Mouse (Mus musculus): ENCODE measurements around the gene Abtb1.
A peak's percentile ranks its signal among the peaks of the same experiment; 100 is the strongest.

The Abtb1 gene

GRCm38 (mm10) chr6:88854509-88854908 lies 12.7 kb upstream of the Abtb1 start:
- DNase-seq (ENCODE audit: low spot score): no peak

DNA sequence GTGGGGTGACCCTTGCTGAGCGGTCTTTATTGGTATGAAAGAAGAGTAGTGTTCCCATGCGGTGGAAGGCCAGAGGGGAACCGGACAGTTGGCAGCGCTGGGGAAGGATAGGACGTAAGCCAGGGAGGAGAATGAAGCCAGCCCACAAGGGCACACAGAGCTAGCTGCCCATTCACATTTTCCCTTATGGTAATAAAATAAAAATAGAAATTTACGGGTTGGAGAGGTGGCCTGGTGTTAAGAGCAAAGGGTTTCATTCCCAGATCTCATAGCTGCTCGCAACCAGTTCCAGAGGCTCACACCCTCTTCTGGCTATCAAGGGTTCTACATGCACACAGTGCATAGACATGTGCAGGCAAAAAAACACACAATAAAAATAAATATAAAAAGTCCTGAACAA lies 8.2 kb upstream of the Abtb1 start:
- no peak for DNase-seq (ENCODE audit: low spot score)

- DNase-seq (ENCODE audit: low spot score): no peak
Measured at GRCm38 (mm10) chr6:88849270-88849669, 7.5 kb upstream of the Abtb1 start.

- DNase-seq (ENCODE audit: low spot score): no peak
Measured at GRCm38 (mm10) chr6:88847571-88847970, 5.8 kb upstream of the Abtb1 start.

DNA sequence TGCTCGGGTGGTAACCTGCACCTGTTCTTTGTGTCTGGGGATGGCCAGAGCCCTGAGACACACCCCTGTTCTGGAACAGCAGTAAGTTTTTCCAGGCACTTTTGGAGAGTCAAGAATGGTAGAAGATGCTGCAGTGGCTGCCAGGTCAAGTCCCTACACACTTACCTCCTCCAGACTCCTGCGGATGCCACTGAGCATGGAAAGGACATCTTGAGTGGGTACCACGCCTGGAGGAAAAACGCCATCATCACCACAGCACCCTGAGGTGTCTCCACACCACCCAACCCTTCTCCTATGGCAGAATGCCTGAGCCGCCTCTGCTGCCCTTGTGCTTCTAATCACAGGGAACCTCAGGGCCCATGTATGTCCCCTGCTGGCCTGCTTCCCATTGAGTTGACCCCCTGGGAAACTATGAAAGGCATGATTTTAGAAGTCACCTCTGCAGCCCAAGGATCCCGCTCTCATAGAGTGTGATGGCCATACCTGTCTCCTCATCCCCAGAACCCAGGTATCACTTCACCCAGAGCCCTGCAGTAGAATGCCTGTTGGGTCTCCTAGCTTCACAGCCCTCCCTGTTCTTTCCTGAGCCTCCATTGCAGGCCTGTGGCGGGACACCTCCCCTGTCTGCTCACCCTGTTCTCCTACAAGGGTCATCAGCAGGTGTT lies 3.2 kb upstream of the Abtb1 start:
- no peak for DNase-seq (ENCODE audit: low spot score)

GRCm38 (mm10) chr6:88843781-88844725 lies 2.3 kb upstream of the Abtb1 start:
- no peak for DNase-seq (ENCODE audit: low spot score)

- no peak for DNase-seq (ENCODE audit: low spot score)
Measured at GRCm38 (mm10) chr6:88843241-88843640, 1.5 kb upstream of the Abtb1 start.

- no peak for DNase-seq (ENCODE audit: low spot score)
Measured at GRCm38 (mm10) chr6:88842731-88843151, 957 bp upstream of the Abtb1 start.

DNA sequence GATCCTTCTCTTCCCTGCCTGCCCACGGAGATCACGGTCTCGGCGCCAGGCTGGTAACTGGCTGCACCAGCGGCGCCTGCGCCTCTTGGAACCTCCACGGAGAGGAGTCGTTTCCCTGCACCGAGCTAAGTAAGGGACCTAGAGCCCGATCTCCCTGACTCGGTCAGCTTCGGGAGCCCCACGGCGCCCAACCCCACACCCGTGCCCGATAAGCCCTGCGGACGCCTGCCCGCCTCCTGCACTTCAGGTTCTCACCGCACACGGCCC lies 337 bp downstream of the Abtb1 start:
- no peak for DNase-seq (ENCODE audit: low spot score)

DNA sequence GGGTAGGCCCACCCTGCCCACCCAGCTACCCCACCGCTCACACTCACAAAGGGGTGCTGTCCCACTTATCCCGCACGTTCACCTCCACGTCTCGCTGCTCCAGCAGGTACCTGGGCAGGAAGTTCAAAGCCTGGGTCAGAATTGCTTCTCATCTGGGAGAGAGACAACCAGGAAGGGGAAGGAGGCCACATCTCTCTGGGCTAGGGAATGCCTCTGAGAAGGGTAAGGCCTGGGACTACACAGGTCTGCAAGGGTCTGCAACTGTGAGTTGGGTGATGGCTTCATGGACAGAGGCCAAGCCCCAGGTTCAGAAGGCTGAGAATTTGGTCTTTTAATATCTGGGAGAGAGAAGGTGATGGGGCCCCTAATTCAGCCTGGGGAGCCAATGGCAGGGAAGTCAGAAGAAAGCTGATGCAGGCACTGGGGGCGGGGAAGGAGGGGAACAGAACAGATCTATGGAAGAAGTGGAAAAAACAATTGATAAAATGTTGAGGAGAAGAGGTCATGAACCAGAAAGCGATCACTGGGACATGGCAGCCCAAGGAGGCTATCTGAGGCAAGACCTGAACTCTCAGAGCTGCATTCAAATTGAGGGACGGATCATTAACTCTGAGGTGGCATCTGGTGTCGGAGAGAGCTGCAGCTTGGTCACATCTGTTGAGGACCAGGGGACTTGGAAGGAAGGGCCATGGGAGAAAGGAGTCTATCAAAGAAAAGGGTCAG lies 832 bp downstream of the Abtb1 start:
- DNase-seq (ENCODE audit: low spot score): no peak

DNA sequence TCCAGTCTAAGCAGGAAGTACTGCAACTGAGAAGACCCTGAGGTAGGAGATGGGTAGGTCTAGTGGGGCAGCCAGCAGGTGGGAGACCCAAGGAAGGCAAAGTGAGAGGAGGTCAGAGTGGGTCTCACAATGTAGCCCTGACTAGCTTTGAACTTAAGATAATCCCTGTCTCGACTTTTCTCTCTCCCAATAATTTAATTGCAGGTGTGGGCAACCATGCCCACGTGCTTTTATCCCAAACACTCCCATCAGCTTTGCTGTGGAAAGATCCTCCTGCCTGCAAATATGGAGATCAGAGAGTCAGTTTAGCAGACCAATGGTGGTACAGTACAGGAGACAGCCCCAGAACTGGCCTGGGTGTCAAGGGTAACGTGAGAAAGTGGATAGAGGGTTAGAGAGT lies 1.6 kb downstream of the Abtb1 start:
- DNase-seq (ENCODE audit: low spot score): no peak

DNA sequence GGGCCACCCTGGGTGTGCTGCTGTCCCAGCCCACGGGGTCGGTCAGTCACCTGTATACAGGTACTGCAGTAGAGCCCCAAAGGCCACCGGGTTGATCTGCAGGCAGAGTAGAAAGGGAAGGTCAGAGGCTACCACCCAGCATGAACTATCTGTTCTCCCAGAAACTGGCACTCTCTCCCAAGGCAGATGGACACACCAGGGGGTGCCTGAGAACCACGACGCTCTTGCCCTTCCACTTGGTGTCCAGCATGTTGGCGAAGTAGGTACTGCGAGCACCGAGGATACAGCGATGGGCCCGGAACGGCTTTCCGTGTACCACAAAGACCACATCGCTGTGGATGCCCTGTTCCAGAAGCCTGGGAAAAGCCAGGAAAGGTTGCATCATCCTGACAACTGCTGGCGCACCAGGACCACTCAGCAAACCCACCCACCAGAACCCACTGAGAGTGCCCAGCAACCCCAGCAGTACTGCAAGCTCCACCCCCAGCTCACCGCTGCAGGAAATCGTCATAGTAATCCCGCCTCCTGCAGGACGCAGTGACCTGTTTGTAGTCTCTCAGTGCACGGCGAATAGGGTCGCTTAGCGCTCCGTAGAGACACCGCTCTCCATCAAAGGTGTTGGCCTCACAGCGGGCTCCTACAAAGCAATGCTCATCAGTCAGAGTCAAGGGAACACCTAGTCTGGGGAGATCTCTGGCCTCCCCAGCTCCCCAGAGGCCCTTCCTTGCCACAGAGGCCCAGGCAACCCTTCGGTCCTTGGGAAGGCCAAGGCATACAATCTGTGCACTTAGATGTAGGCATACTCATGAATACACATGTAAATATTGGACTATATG lies 2.4 kb downstream of the Abtb1 start:
- DNase-seq (ENCODE audit: low spot score): no peak

- DNase-seq (ENCODE audit: low spot score): no peak
Measured at GRCm38 (mm10) chr6:88838613-88839012, 3.2 kb downstream of the Abtb1 start.

GRCm38 (mm10) chr6:88837999-88838398 lies 3.8 kb downstream of the Abtb1 start:
- no peak for DNase-seq (ENCODE audit: low spot score)

DNA sequence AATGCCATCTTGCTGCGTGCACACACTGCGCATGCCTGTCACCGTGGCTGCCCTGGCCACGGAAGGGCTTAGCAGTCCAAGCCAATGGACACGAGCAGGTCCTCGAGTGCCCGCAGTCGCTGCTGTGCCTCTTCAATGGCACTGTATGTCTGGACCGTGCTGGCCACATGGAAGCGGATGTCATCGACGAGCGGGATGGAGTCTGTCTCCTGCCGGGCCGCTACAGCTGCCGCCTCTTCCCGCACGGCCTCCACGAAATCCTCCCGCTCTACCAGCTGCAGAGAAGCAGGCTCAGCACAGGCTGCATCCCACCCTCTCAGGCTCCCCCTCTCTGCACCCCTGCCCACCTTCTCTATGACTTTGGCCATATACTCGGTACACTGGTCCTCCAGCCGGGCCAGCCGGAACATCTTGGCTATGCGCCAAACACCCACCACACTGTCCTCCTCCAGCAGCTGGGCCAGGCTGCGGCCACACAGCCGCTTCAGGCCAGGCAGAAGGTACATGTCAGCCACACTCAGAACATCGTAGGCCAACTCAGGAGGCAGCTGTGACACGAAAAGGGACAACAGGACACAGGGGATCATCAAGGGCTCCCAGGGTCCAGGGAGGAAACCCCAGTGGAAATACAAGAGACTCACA lies 5.5 kb downstream of the Abtb1 start:
- no peak for DNase-seq (ENCODE audit: low spot score)

DNA sequence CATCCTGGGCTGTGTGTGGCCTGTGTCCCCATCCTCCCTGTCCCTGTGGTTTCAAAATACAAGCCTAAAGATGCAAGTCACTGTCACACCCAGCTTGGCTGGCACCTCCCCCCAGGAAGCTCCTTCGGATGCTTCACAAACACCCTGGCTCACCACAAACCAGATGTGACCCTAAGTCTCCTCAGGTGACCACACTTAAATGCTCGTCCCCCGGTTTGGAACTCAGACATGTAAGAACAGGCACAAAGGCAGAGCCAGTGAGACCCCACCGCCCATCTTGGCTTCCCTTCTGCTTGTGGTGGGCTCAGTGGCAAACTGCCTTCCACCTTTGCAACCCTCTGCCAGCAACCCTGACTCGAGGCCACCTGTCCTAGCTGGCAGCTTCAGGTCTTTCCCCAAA lies 6.7 kb downstream of the Abtb1 start:
- no peak for DNase-seq (ENCODE audit: low spot score)

- DNase-seq (ENCODE audit: low spot score): no peak
Measured at GRCm38 (mm10) chr6:88833340-88834140, 8.2 kb downstream of the Abtb1 start.

GRCm38 (mm10) chr6:88832663-88833062 lies 9.1 kb downstream of the Abtb1 start:
- no peak for DNase-seq (ENCODE audit: low spot score)

- DNase-seq (ENCODE audit: low spot score): peak; percentile 62
Measured at GRCm38 (mm10) chr6:88831456-88831855, 10.3 kb downstream of the Abtb1 start.

DNA sequence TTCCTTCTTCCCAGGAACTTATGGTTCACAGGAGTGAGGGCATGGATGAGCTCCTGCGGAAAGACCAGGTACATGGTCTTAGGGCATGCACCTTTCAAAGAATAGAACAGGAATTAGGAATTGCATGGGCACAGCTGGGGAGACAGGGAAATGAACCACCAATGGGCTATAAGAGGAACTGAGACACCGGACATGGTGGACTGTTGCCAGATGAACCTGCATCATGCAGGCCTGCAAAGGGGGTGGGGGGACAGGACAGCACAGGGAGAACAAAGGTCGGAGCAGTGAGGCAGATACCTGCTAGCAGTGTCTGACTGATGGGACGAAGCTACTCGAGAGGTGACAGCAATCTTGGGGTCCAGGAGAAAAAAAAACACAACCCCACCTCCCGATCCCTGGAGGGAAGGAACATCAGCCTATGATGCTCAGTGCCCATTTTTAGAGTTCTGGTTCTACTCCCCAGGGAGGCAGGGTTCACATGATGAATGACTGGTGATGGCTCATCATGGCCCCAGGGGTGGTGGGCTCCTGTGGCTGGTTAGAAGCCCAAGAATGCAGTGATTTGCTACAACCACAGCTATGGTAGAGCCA lies 11.6 kb downstream of the Abtb1 start:
- DNase-seq (ENCODE audit: low spot score): no peak
